Mouse (Mus musculus) c-Kit-negative CD71-positive TER-119-positive erythroid progenitor cells, embryonic 14.5 days (primary cell): ENCODE results near the gene Nos1ap.

Source experiments
- DNase-seq: peaks from one replicate; pipeline ENCODE4 v3.0.0-alpha.2; 2013; ENCODE audit warnings: low read depth, low spot score

Nos1ap gene

GRCm38 (mm10) chr1:170419961-170420360 lies 169.7 kb downstream of the Nos1ap start:
- no peak for DNase-seq

- DNase-seq, result no peak
These were observed 171.5 kb downstream of the Nos1ap start for GRCm38 (mm10) chr1:170418131-170418530.

- no peak for DNase-seq
These were observed 172.7 kb downstream of the Nos1ap start for GRCm38 (mm10) chr1:170416967-170417366.

- DNase-seq, result no peak
These were observed 173.5 kb downstream of the Nos1ap start for GRCm38 (mm10) chr1:170416206-170416605.

- no peak for DNase-seq
These were observed 174.3 kb downstream of the Nos1ap start for GRCm38 (mm10) chr1:170415395-170415794.

- no peak for DNase-seq
These were observed 179.1 kb downstream of the Nos1ap start for GRCm38 (mm10) chr1:170410402-170411191.

GRCm38 (mm10) chr1:170409091-170409490 lies 180.6 kb downstream of the Nos1ap start:
- DNase-seq, result no peak

- DNase-seq, result no peak
These were observed 182.7 kb downstream of the Nos1ap start for GRCm38 (mm10) chr1:170406921-170407320.

GRCm38 (mm10) chr1:170405152-170405551 lies 184.5 kb downstream of the Nos1ap start:
- no peak for DNase-seq

- no peak for DNase-seq
These were observed 187.0 kb downstream of the Nos1ap start for GRCm38 (mm10) chr1:170402682-170403081.

GRCm38 (mm10) chr1:170398866-170399265 lies 190.8 kb downstream of the Nos1ap start:
- no peak for DNase-seq

- no peak for DNase-seq
These were observed 194.6 kb downstream of the Nos1ap start for GRCm38 (mm10) chr1:170395101-170395500.

- DNase-seq, result no peak
These were observed 195.0 kb downstream of the Nos1ap start for GRCm38 (mm10) chr1:170394641-170395040.

- DNase-seq, result no peak
These were observed 196.6 kb downstream of the Nos1ap start for GRCm38 (mm10) chr1:170392771-170393728.

GRCm38 (mm10) chr1:170387180-170387912 lies 202.3 kb downstream of the Nos1ap start:
- no peak for DNase-seq

GRCm38 (mm10) chr1:170385416-170385815 lies 204.2 kb downstream of the Nos1ap start:
- DNase-seq, result no peak

GRCm38 (mm10) chr1:170383530-170383929 lies 206.1 kb downstream of the Nos1ap start:
- no peak for DNase-seq

- DNase-seq, result no peak
These were observed 208.2 kb downstream of the Nos1ap start for GRCm38 (mm10) chr1:170381457-170381856.

- DNase-seq, result no peak
These were observed 209.2 kb downstream of the Nos1ap start for GRCm38 (mm10) chr1:170380505-170380904.

- DNase-seq, result no peak
These were observed 213.9 kb downstream of the Nos1ap start for GRCm38 (mm10) chr1:170375721-170376120.

GRCm38 (mm10) chr1:170373750-170374149 lies 215.9 kb downstream of the Nos1ap start:
- DNase-seq, result no peak
